Mouse (Mus musculus): ENCODE data around the gene Intu. TPM values are rescaled to one million over a fixed set of nuclear protein-coding genes. Genes with fewer than 3 reads are reported as not detected.

The Intu gene
- polyA plus RNA-seq (2017; shearing (Covaris generic)), result 0.48 TPM

GRCm38 (mm10) chr3:40531286-40532141 is at the start of gene Intu:
Gene Intu, plus strand, starts transcription at chr3:40531286.

GRCm38 (mm10) chr3:40708655-40709054 is 177.6 kb downstream of the Intu start, which contains the start of gene Slc25a31:
Gene Slc25a31, plus strand, starts transcription at chr3:40708855.

GRCm38 (mm10) chr3:40744024-40744835 is 213.1 kb downstream of the Intu start, which contains the start of gene Hspa4l:
Gene Hspa4l, plus strand, starts transcription at chr3:40744495.

Other genes with a start within 250 kb of the Intu start
- gene Slc25a31, start 177.6 kb downstream of the Intu start, polyA plus RNA-seq (2017; shearing (Covaris generic)), result not detected
- gene Hspa4l, start 213.2 kb downstream of the Intu start, polyA plus RNA-seq (2017; shearing (Covaris generic)), result 26.0 TPM